Mouse (Mus musculus) stomach, embryonic 16.5 days (tissue): ENCODE results near the gene Nr1h4. TPM values are rescaled to one million over a fixed set of nuclear protein-coding genes. Genes with fewer than 3 reads are reported as not detected.

ENCODE experiments used
- ATAC-seq: fragments of 200-750 bp; cut with Nextera tagmentation; 2 replicates; pipeline ENCODE4 v1.8.0; 2017; ENCODE audit warnings: moderate number of reproducible peaks, moderate TSS enrichment; ENCODE audit not compliant: insufficient read depth, low FRiP score
- H3K27ac ChIP-seq: fragments of 300-500 bp; sonication (generic); 2 replicates; pipeline ENCODE4 v1.5.1; 2014; ENCODE audit warnings: low read length
- H3K27me3 ChIP-seq: fragments of 300-500 bp; sonication (generic); 2 replicates; pipeline ENCODE4 v1.6.1; 2014; ENCODE audit warnings: low read length, control low read depth, mixed read lengths; ENCODE audit not compliant: control insufficient read depth, insufficient read depth
- H3K36me3 ChIP-seq: fragments of 300-500 bp; sonication (generic); 2 replicates; pipeline ENCODE4 v1.6.1; 2014; ENCODE audit warnings: low read length; ENCODE audit not compliant: control insufficient read depth, insufficient read depth
- H3K4me1 ChIP-seq: fragments of 300-500 bp; sonication (generic); 2 replicates; pipeline ENCODE4 v1.6.1; 2014; ENCODE audit warnings: low read length, control low read depth, mixed read lengths; ENCODE audit not compliant: control insufficient read depth, insufficient read depth
- H3K4me2 ChIP-seq: fragments of 300-500 bp; sonication (generic); 2 replicates; pipeline ENCODE4 v1.6.1; 2014; ENCODE audit warnings: low read depth, low read length, mixed read lengths
- H3K4me3 ChIP-seq: fragments of 300-500 bp; sonication (generic); replicated peaks from 2 replicates; pipeline ENCODE4 v1.5.1; 2014; ENCODE audit warnings: mild to moderate bottlenecking, low read length
- H3K9ac ChIP-seq: fragments of 300-500 bp; sonication (generic); 2 replicates; pipeline ENCODE4 v1.6.1; 2014; ENCODE audit warnings: low read length
- H3K9me3 ChIP-seq: fragments of 300-500 bp; sonication (generic); replicated peaks from 2 replicates; pipeline ENCODE4 v1.6.1; 2016; ENCODE audit warnings: low read length, control low read depth; ENCODE audit not compliant: control insufficient read depth
- WGBS: fragments of 180-500 bp; shearing (Covaris S2); extraction: QIAGEN DNeasy Blood & Tissue Kit; methylation state at CpG from one replicate; pipeline ENCODE4 v1.1.7; 2014; 5-methylcytosine and 5-hydroxymethylcytosine counted together
- polyA plus RNA-seq: library from polyadenylated mRNA; unstranded; fragments of >200 nt; fragmentation: Nextera tagmentation; extraction: Ambion mirVana; gene quantifications from 2 replicates; pipeline ENCODE4 v1.2.1, GENCODE M21; 2015

The Nr1h4 gene
- polyA plus RNA-seq, 1 experiment from 2014 or later = 8.6 TPM

DNA sequence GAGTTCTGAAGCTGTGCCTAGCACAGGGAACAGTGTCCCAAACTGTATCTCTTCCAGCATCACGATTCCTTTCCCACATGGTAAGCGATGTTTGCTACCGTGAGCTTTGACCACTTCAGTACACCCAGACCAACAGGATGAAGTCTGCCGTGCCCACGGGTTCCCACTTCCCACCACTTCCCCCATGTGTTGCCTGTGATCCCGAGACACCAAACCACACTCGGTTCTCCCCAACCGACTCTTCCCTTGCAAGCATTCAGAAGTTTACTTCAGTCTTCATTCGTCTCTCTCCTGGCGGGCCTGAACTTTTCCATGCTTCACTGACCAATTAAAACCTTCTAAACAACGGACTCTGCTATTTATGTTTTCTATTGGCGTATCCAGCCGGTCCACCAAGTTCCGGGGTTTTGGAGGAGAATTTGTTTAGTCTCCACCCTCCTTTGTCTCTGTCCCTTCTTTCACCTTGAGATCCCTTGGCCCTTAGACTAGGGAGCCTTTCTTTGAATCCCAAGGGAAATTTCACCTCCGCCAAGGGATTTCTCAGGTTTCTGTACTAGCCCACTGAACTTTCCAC lies 80.2 kb downstream of the Nr1h4 start:
- no peaks in the 10 kb centered on the region for H3K36me3 ChIP-seq
- H3K4me2 ChIP-seq = no peak overlapping the region
- 76% methylated on average over 15 of the region's 15 CpGs for WGBS
- no peaks in the 10 kb centered on the region for H3K4me1 ChIP-seq
- ATAC-seq = no peak
- no peak overlapping the region for H3K27ac ChIP-seq
- no peak overlapping the region for H3K4me3 ChIP-seq
- no peaks in the 10 kb centered on the region for H3K27me3 ChIP-seq
- H3K9ac ChIP-seq = no peak overlapping the region
- no peaks in the 10 kb centered on the region for H3K9me3 ChIP-seq

DNA sequence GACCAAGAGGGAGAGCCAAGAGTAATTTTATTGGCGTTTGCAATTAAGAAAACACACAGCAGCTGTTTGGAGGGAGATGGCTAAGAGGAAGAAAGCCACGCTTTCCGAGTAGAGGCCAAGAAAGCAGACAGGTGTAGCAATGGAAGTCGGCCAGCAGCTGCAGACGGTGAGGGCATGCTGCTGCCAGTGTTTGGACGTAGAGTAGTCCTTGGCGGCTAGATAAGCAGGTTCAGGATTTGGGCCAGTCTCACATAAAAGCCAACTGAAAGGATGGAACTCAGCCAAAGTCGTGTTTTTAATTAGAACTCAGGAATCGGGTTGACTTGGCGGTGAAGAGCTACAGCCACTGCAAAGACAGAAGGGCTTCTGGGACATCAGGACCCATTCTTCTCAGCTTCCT lies 83.0 kb downstream of the Nr1h4 start:
- Histone ChIP-seq H3K36me3 (no peaks in the 10 kb centered on the region), H3K9ac (no peak overlapping the region), H3K27ac (no peak overlapping the region), H3K27me3 (no peaks in the 10 kb centered on the region), H3K9me3 (no peaks in the 10 kb centered on the region), H3K4me2 (no peak overlapping the region), H3K4me1 (no peaks in the 10 kb centered on the region), H3K4me3 (no peak overlapping the region)
- 45% methylated on average over 10 of the region's 10 CpGs for WGBS
- ATAC-seq = peak; percentile 56; the same call in 1 of the 2 replicates

DNA sequence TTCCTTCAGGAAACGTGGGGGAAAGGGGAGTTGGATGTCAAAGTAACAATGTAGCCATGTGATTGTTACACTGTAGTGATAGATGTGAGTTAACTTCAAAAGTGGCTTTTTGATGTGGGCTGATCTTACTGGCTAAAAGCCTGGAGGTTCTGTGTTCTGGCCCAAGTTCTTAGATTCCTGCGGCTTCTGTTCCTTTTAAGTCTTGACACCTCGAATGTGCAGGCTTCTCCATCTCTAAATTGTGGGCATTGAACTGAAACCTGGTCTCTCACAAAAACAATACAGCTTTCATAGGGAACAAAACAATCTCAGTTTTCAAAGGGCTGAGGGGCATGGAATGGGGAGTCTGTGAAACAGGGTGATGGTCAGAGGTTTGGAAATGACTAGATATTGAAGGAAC lies 89.0 kb downstream of the Nr1h4 start:
- no peaks in the 10 kb centered on the region for H3K27me3 ChIP-seq
- peak overlapping the region; percentile 83 for H3K4me3 ChIP-seq
- H3K9me3 ChIP-seq = no peaks in the 10 kb centered on the region
- H3K9ac ChIP-seq = peak overlapping the region; percentile 83
- peak overlapping the region; percentile 65; the same call in 1 of the 2 replicates for H3K27ac ChIP-seq
- no peaks in the 10 kb centered on the region for H3K36me3 ChIP-seq
- WGBS = 42% methylated on average over 3 of the region's 3 CpGs
- ATAC-seq = no peak
- peaks cover 11% of the 10 kb centered on the region; the same call in 1 of the 2 replicates for H3K4me1 ChIP-seq
- peak overlapping the region; percentile 95 for H3K4me2 ChIP-seq

DNA sequence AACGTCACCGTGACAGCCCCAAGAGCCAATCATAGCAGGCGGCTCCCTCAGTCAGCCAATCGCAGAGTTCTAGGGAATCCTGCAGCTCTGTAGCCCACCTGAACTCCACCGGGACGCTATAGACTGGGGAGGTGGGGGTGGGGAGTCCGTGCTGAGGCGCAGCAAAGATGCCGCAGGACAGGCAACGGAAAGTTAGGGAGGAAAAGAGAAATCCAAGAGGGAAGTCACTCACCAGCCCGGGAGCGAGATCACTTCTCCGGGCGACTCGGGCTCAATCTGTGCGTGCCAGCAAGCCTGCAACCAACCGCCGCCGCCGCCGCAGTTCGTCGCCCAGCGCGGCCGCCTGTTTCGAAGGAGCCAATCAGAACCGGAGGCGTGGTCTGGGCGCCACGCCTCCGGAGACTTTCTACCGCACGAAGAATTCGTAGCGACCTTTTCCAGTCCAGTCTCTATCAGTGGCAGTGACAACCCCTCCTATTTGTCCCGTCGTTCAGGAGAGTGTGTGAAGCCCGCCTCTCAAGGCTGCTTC lies 89.7 kb downstream of the Nr1h4 start, which contains the start of gene Gas2l3:
Gene Gas2l3 (minus strand): TSS at position 345 of the 529 bp plus-strand sequence.
- H3K4me1 ChIP-seq = peaks cover 11% of the 10 kb centered on the region; the same call in 1 of the 2 replicates
- no peaks in the 10 kb centered on the region for H3K9me3 ChIP-seq
- under 1% methylated on average over 39 of the region's 39 CpGs for WGBS
- no peaks in the 10 kb centered on the region for H3K36me3 ChIP-seq
- H3K9ac ChIP-seq = peak within 1 kb of the TSS; percentile 83
- peak within 1 kb of the TSS; percentile 95 for H3K4me2 ChIP-seq
- peak; percentile 93 for ATAC-seq
- H3K27ac ChIP-seq = peak within 1 kb of the TSS; percentile 65; the same call in 1 of the 2 replicates
- H3K27me3 ChIP-seq = no peaks in the 10 kb centered on the region
- H3K4me3 ChIP-seq = peak within 1 kb of the TSS; percentile 83

DNA sequence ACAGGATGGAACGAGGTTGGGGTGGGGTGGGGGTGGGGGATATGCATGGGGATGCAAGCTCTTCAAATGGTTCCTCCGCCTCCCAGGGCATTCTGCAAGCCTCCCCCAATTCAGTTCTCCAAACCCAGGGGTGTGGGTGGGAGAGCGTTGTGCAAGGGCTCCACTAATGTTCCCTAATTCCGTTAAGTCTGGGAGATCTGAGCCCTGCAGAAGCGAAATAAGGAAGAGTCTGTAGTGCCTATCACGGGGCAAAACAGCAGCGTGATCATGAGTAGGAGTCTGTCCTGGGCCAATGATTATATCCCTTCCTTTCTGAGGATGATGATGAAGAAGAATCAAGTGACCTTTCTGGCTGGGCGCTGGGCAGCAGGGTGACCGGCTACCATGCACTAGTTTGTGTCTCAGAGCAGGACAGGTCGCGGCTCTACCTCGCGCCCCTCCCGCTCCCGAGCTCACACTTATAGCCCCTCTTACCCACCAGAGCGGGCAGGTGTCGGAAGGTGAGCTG lies 90.2 kb downstream of the Nr1h4 start:
- H3K27ac ChIP-seq = peak overlapping the region; percentile 26; the same call in 1 of the 2 replicates
- peak overlapping the region; percentile 95 for H3K4me2 ChIP-seq
- WGBS = under 1% methylated on average over 17 of the region's 17 CpGs
- H3K9ac ChIP-seq = peak overlapping the region; percentile 83
- no peaks in the 10 kb centered on the region for H3K36me3 ChIP-seq
- ATAC-seq = peak; percentile 39
- no peaks in the 10 kb centered on the region for H3K27me3 ChIP-seq
- no peaks in the 10 kb centered on the region for H3K9me3 ChIP-seq
- peaks cover 11% of the 10 kb centered on the region; the same call in 1 of the 2 replicates for H3K4me1 ChIP-seq
- H3K4me3 ChIP-seq = peak overlapping the region; percentile 83

DNA sequence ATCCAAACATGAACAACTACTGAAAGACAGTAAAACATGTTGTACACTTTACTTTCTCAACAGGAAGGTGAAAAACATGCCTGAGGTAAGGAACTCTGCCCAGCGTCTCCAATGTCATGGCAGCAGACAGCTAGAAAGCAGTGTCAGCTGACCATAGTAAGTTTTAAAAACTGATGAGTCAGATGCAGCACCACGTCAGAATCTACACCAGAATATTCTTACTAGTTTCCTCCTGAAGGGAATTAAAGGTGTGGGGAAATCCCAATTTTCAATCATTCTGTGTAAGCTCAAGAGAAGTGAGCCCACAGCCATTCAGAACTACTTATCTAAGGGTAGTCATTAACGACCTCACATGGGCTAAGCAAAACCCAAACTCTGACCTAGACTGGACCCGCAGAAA lies 90.7 kb downstream of the Nr1h4 start:
- WGBS = 8% methylated on average over 4 of the region's 4 CpGs
- Histone ChIP-seq H3K4me3 (peak overlapping the region; percentile 83), H3K9ac (peak overlapping the region; percentile 83), H3K27me3 (no peaks in the 10 kb centered on the region), H3K9me3 (no peaks in the 10 kb centered on the region), H3K4me2 (peak overlapping the region; percentile 95), H3K4me1 (peaks cover 11% of the 10 kb centered on the region; the same call in 1 of the 2 replicates), H3K27ac (no peak overlapping the region), H3K36me3 (no peaks in the 10 kb centered on the region)
- no peak for ATAC-seq

DNA sequence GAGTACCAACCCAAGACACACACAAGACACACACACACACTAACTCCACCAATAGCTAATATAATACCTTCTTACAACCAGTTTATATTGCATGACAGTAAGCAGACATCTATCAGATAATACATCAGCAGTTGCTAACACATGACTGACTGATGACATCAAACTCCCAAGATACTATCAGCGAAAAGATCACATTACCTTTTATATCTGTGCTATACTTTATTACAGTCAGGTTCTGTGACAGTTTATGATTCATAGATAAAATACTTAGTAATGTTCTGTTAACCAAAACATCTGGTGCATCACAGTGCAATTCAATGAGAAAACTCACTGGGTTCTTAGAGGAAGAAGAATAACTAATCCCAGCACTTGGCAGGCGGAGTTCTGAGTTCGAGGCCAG lies 91.4 kb downstream of the Nr1h4 start:
- no peak for ATAC-seq
- Histone ChIP-seq H3K4me1 (peaks cover 11% of the 10 kb centered on the region; the same call in 1 of the 2 replicates), H3K4me3 (no peak overlapping the region), H3K27me3 (no peaks in the 10 kb centered on the region), H3K27ac (no peak overlapping the region), H3K4me2 (no peak overlapping the region), H3K9ac (no peak overlapping the region), H3K36me3 (no peaks in the 10 kb centered on the region), H3K9me3 (no peaks in the 10 kb centered on the region)
- WGBS = 94% methylated on average over 3 of the region's 3 CpGs

DNA sequence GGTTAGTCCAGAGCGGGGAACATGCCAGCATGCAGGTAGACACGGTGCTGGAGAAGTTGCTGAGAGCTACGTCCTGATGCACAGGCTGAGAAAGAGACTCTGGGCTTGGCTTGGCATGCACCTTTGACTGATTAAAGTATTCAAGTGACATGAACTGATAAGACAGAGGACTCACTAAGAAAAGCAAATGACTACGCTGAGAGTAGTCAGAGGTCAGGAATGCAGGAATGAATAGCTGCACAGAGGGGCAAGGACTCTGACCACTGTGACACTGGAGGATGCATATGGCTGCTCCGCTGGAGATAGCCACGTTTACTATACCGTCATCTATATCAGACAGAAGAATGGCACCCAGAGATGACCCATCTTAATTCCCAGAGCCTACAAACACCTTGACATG lies 94.0 kb downstream of the Nr1h4 start:
- H3K4me1 ChIP-seq = peaks cover 11% of the 10 kb centered on the region; the same call in 1 of the 2 replicates
- no peaks in the 10 kb centered on the region for H3K36me3 ChIP-seq
- H3K27me3 ChIP-seq = no peaks in the 10 kb centered on the region
- no peaks in the 10 kb centered on the region for H3K9me3 ChIP-seq
- no peak overlapping the region for H3K4me3 ChIP-seq
- 68% methylated on average over 7 of the region's 7 CpGs for WGBS
- H3K9ac ChIP-seq = no peak overlapping the region
- H3K4me2 ChIP-seq = no peak overlapping the region
- no peak overlapping the region for H3K27ac ChIP-seq
- no peak for ATAC-seq

DNA sequence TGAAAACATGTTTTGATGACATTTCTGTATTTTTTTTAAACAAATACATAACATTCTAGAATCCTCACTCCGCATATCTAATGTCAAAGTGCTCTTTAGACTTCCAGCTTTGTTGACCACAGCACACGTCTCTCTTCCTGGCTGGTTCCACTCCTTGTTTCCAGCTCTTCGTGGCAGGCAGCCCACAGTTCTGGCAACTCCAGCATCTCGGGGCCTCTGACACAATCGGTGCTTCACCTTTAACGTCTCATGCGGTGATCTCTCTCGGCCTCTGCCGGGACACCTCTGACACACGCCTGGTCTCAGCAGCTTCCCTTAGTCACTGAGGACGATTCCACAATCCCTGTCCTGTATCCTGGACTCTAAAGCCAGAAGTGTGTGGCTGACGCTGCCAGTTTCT lies 95.4 kb downstream of the Nr1h4 start:
- H3K9ac ChIP-seq = no peak overlapping the region
- H3K4me1 ChIP-seq = peaks cover 6% of the 10 kb centered on the region; the same call in 1 of the 2 replicates
- WGBS = 84% methylated on average over 12 of the region's 12 CpGs
- H3K27me3 ChIP-seq = no peaks in the 10 kb centered on the region
- H3K9me3 ChIP-seq = no peaks in the 10 kb centered on the region
- H3K4me3 ChIP-seq = no peak overlapping the region
- H3K27ac ChIP-seq = no peak overlapping the region
- no peaks in the 10 kb centered on the region for H3K36me3 ChIP-seq
- no peak for ATAC-seq
- H3K4me2 ChIP-seq = no peak overlapping the region
